Mouse (Mus musculus): Measurements from ENCODE around the gene Lmx1b.

DNA sequence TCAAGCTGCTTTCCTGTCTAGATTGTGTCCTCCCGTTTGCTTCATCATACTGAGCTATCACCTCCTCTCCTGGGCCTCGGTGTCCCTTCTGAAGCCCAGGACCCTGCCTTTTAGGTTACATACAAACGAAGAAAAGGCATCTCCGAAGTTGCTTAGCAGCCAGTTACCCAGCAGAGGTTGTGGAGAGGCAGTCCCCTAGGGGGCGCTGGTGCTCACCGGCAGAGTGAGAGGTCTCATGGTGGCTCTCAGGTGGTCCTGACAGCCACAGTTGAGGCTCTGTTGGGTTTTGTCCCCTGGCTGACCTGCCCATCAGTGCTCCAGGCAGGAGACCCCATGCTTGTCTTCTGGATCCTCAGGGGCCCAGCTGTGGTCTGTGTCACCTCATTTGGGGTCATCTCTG is 80.6 kb downstream of the Lmx1b start:
- TF ChIP-seq EP300 (IDR thresholded peaks at IDR 0.05; ENCODE audit: insufficient read depth, low read depth, low read length) (no peak), CTCF (IDR thresholded peaks at IDR 0.05) (peak; percentile 68), POLR2A (IDR thresholded peaks at IDR 0.05; ENCODE audit: insufficient read depth, low read depth, low read length) (no peak)

Data from heart, adult 2 months (tissue).